ENCODE assay signal across 9 mouse cellular contexts in the genomic region with DNA sequence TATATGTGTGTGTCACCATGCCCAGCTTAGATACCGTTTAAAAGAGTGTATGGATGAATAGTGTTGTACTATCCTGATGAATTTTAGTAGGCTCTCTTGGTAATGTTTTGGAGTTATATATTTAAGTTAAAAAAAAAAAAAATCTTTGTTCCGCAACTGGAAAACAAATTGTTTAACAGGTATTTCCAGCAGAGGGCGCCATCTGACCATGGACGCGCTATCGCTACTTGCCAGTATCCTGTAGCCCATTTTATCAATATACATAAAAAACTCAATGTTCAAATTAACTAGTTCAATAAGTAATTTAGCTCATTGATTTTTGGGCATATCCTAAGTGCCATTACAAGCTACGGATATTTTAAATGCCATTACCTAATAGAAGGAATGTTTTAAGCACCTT. TPM values are rescaled to one million over a fixed set of nuclear protein-coding genes. Genes with fewer than 3 reads are reported as not detected.
DNase-seq lines count a peak whose midpoint lies in the region; ATAC-seq lines count a peak whose summit lies in the region.
"Had no signal": no experiment of that assay in that cellular context is flagged by ENCODE, and none has a peak within 500 bp of the region (broad histone marks: within the 10 kb centered on the region; RNA-seq: fewer than 3 reads in every experiment).

No protein-coding gene starts in this region.

- no peak overlapping the region for H3K4me2 ChIP-seq in hindbrain, embryonic 13.5 days

- H3K4me1 ChIP-seq in hindbrain, embryonic 10.5 days (replicated peaks): peaks cover 6% of the 10 kb centered on the region
- H3K4me1 ChIP-seq in hindbrain, embryonic 13.5 days (replicated peaks): peaks cover 3% of the 10 kb centered on the region; the same call in 1 of the 2 replicates

- WGBS in hindbrain, embryonic 10.5 days: 6% methylated on average over 7 of the region's 7 CpGs
- WGBS in hindbrain, embryonic 13.5 days: 5% methylated on average over 7 of the region's 7 CpGs

- H3K9me3 ChIP-seq in hindbrain, embryonic 10.5 days: no peaks in the 10 kb centered on the region
- no peaks in the 10 kb centered on the region for H3K9me3 ChIP-seq in hindbrain, embryonic 13.5 days

- H3K36me3 ChIP-seq in hindbrain, embryonic 10.5 days: no peaks in the 10 kb centered on the region
- H3K36me3 ChIP-seq in hindbrain, embryonic 13.5 days: no peaks in the 10 kb centered on the region

- ATAC-seq in hindbrain, embryonic 13.5 days (ENCODE audit: low FRiP score): no peak
- peak; percentile 47; the same call in 1 of the 2 replicates for ATAC-seq in common myeloid progenitor, adult 5-6 weeks (replicated peaks; ENCODE audit: low read depth, poor library complexity, severe bottlenecking)

- peak; percentile 63 for DNase-seq in hindbrain, embryonic 10.5 days (ENCODE audit: low spot score)
- DNase-seq in A20 (ENCODE audit: low read depth, low spot score) (peak; percentile 68), MN1 (ENCODE audit: low spot score) (peak; percentile 78)
- peak; percentile 60 to 82 for DNase-seq in kidney, postnatal 25 days
- DNase-seq in lung, postnatal 25 days (ENCODE audit: low spot score): peak; percentile 55
- peak; percentile 48 for DNase-seq in thymus, postnatal 25 days

- no peak overlapping the region for H3K9ac ChIP-seq in hindbrain, embryonic 13.5 days

- peaks cover 12% of the 10 kb centered on the region; the same call in 1 of the 2 replicates for H3K27me3 ChIP-seq in hindbrain, embryonic 10.5 days (ENCODE audit: insufficient read depth, poor library complexity, severe bottlenecking)
- H3K27me3 ChIP-seq in hindbrain, embryonic 13.5 days: 0 out of 2 replicates have a peak, but pooled peaks cover 2% of the 10 kb centered on the region

- H3K27ac ChIP-seq in hindbrain, embryonic 10.5 days: no peak overlapping the region
- H3K27ac ChIP-seq in hindbrain, embryonic 13.5 days: no peak overlapping the region

- H3K4me3 ChIP-seq in hindbrain, embryonic 10.5 days: no peak overlapping the region
- no peak overlapping the region for H3K4me3 ChIP-seq in hindbrain, embryonic 13.5 days
- H3K4me3 ChIP-seq: myocyte had no signal

RNA-seq across cellular contexts. Expression of a gene that starts 14.8 kb away (rescaled TPM):
- polyA plus RNA-seq in hindbrain, embryonic 10.5 days (2016; fragmentation: Nextera tagmentation; extraction: Ambion mirVana): 312 and 323 TPM in 2 replicates
- 248 and 256 TPM in 2 replicates for polyA plus RNA-seq in hindbrain, embryonic 13.5 days (2015; fragmentation: Nextera tagmentation; extraction: Ambion mirVana)
- 135 and 155 TPM in 2 replicates for total RNA-seq in common myeloid progenitor, adult 5-6 weeks (2017)
